Mouse (Mus musculus) embryonic facial prominence, embryonic 13.5 days (tissue): Measurements from ENCODE around the gene Camsap1. TPM values are rescaled to one million over a fixed set of nuclear protein-coding genes. Genes with fewer than 3 reads are reported as not detected.

Experiments
- ATAC-seq: fragments of 200-750 bp; cut with Nextera tagmentation; 2 replicates; pipeline ENCODE4 v1.8.0; 2017; ENCODE audit warnings: low read depth; ENCODE audit not compliant: insufficient number of reproducible peaks, insufficient read depth, low FRiP score, low TSS enrichment
- H3K27ac ChIP-seq: fragments of 300-500 bp; sonication (generic); 2 replicates; pipeline ENCODE4 v1.5.1; 2015; ENCODE audit warnings: moderate library complexity, mild to moderate bottlenecking, inconsistent platforms
- H3K27me3 ChIP-seq: fragments of 300-500 bp; sonication (generic); 2 replicates; pipeline ENCODE4 v1.6.1; 2015; ENCODE audit warnings: mild to moderate bottlenecking, inconsistent platforms
- H3K36me3 ChIP-seq: fragments of 300-500 bp; sonication (generic); 2 replicates; pipeline ENCODE4 v1.6.1; 2015; ENCODE audit warnings: mild to moderate bottlenecking, inconsistent platforms
- H3K4me1 ChIP-seq: fragments of 300-500 bp; sonication (generic); 2 replicates; pipeline ENCODE4 v1.6.1; 2015; ENCODE audit warnings: inconsistent platforms
- H3K4me2 ChIP-seq: fragments of 300-500 bp; sonication (generic); 2 replicates; pipeline ENCODE4 v1.6.1; 2015; ENCODE audit warnings: moderate library complexity, mild to moderate bottlenecking, inconsistent platforms
- H3K4me3 ChIP-seq: fragments of 300-500 bp; sonication (generic); 2 replicates; pipeline ENCODE4 v1.5.1; 2015; ENCODE audit warnings: mild to moderate bottlenecking, inconsistent platforms
- H3K9ac ChIP-seq: fragments of 300-500 bp; sonication (generic); 2 replicates; pipeline ENCODE4 v1.6.1; 2015; ENCODE audit warnings: mild to moderate bottlenecking, inconsistent platforms
- H3K9me3 ChIP-seq: fragments of 300-500 bp; sonication (generic); 2 replicates; pipeline ENCODE4 v1.6.1; 2016; ENCODE audit warnings: inconsistent platforms
- WGBS: fragments of 180-500 bp; shearing (Covaris S2); methylation state at CpG from one replicate; pipeline ENCODE4 v1.1.7; 2015; ENCODE audit warnings: mixed read lengths; 5-methylcytosine and 5-hydroxymethylcytosine counted together
- polyA plus RNA-seq: library from polyadenylated mRNA; unstranded; fragments of >200 nt; fragmentation: Nextera tagmentation; extraction: Ambion mirVana; gene quantifications from 2 replicates; pipeline ENCODE4 v1.2.1, GENCODE M21; 2015

Gene Camsap1
- polyA plus RNA-seq, 1 experiment from 2014 or later = 15.0 TPM

DNA sequence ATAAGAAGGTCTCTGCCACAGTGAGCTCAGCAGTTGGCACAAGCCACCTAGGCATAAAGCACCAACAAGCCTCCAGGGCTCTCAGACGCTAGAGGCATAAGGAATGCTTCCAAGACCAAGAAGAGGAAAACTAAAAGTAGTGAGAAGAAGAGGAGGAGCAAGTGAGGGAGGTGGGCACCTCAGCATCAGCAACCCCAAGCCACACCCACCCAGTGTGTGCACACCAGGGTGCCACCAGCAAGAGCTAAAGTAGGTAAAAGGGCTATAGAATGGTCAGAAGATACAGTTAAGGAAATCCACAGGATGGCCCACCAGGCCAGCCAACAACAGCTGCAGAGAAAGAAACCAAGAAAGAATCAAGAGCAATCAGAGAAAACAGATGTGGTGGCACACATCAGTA lies 28.3 kb upstream of the Camsap1 start:
- Histone ChIP-seq H3K36me3 (peaks cover 99% of the 10 kb centered on the region), H3K4me3 (no peak overlapping the region), H3K27ac (no peak overlapping the region), H3K9me3 (no peaks in the 10 kb centered on the region), H3K4me1 (no peaks in the 10 kb centered on the region), H3K4me2 (no peak overlapping the region), H3K27me3 (no peaks in the 10 kb centered on the region), H3K9ac (no peak overlapping the region)
- ATAC-seq = no peak
- 82% methylated on average over 1 of the region's 1 CpGs for WGBS

DNA sequence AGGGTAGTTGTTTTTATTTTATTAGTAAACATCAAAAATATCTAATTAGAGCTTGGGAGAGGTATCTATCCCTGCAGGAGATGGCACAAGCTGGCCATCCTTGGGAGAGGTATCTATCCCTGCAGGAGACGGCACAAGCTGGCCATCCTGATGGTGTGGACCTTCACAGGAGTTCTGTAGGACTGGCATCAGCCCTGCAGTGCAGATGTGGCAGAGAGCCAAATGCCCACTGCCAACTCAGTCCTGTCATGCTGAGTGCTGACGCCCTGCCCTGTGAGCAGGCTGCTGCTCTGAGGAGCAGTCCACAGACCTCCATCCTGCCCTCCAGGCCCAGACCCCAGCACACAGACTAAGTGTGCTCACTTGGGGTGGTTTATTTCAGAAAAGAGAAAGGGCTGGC lies 18.9 kb upstream of the Camsap1 start:
- Histone ChIP-seq H3K4me3 (no peak overlapping the region), H3K4me2 (no peak overlapping the region), H3K9me3 (no peaks in the 10 kb centered on the region), H3K27ac (no peak overlapping the region), H3K36me3 (peaks cover 92% of the 10 kb centered on the region), H3K9ac (no peak overlapping the region), H3K27me3 (no peaks in the 10 kb centered on the region), H3K4me1 (no peaks in the 10 kb centered on the region)
- 92% methylated on average over 2 of the region's 2 CpGs for WGBS
- no peak for ATAC-seq

DNA sequence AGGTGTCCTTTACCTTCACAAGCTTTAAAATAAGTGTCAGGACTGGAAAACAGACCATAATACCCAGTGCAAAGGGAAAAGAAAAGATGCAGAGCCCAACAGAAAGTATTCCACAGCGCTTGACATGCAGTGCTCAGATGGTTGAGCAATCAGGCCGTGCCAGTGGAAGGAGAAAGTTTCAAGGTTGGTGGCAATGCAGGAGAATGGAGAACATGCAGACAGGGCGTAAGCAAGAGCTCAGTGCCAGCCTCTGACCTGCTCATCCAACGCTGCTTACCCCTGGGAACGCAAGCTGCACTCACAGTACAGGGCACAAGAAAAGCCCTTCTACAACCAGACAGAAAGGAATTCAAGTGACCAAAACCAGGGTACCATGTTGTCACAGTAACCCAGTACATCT lies 18.1 kb upstream of the Camsap1 start:
- Histone ChIP-seq H3K4me1 (no peaks in the 10 kb centered on the region), H3K27me3 (no peaks in the 10 kb centered on the region), H3K27ac (no peak overlapping the region), H3K4me2 (no peak overlapping the region), H3K4me3 (no peak overlapping the region), H3K9me3 (no peaks in the 10 kb centered on the region), H3K36me3 (peaks cover 92% of the 10 kb centered on the region), H3K9ac (no peak overlapping the region)
- WGBS = 94% methylated on average over 5 of the region's 5 CpGs
- no peak for ATAC-seq

DNA sequence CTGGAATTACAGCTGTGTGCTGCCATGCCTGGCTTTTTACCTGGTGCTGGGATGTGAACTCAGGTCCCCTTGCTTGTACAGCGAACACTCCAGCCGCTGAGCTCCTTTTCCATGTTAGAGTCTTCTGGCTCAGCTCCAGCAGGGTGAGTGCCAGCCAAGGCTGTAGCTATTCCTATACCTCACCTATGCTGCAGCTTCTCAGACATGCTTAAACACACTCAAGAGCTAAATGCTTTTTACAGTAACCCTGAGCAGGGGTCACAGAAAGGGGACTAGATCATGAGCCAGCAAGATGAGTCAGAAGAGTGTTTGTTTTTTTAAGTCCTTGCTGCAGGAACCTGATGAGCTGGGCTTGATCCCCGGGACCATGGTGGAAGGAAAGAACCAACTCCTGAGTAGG lies 14.6 kb upstream of the Camsap1 start:
- Histone ChIP-seq H3K4me3 (no peak overlapping the region), H3K9ac (no peak overlapping the region), H3K4me2 (no peak overlapping the region), H3K27ac (no peak overlapping the region), H3K4me1 (no peaks in the 10 kb centered on the region), H3K9me3 (no peaks in the 10 kb centered on the region), H3K36me3 (peaks cover 66% of the 10 kb centered on the region), H3K27me3 (no peaks in the 10 kb centered on the region)
- ATAC-seq = no peak
- WGBS = 91% methylated on average over 3 of the region's 3 CpGs

DNA sequence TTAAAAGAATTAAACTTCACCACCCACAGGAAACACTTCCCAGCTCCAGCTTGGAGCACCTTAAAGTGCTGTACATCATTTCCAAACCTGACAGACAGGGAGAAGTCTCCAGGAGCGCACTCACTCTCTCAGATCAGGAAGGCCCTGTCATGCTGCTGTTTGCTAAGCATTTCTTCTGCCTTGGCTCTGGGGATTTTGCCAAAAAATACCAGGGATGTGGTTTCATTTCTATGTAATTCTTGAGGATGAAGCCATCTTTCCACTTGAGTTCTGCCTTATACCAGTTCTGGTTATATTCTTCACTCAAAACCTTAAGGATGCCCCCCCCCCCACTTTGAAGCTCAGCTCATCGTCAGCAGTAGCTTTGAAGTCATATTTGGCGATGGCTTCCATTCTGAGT lies 11.7 kb upstream of the Camsap1 start:
- no peaks in the 10 kb centered on the region for H3K9me3 ChIP-seq
- H3K27me3 ChIP-seq = no peaks in the 10 kb centered on the region
- H3K27ac ChIP-seq = no peak overlapping the region
- no peak for ATAC-seq
- H3K4me2 ChIP-seq = no peak overlapping the region
- no peak overlapping the region for H3K9ac ChIP-seq
- H3K36me3 ChIP-seq = peaks cover 43% of the 10 kb centered on the region
- H3K4me3 ChIP-seq = no peak overlapping the region
- H3K4me1 ChIP-seq = no peaks in the 10 kb centered on the region
- 96% methylated on average over 3 of the region's 3 CpGs for WGBS

DNA sequence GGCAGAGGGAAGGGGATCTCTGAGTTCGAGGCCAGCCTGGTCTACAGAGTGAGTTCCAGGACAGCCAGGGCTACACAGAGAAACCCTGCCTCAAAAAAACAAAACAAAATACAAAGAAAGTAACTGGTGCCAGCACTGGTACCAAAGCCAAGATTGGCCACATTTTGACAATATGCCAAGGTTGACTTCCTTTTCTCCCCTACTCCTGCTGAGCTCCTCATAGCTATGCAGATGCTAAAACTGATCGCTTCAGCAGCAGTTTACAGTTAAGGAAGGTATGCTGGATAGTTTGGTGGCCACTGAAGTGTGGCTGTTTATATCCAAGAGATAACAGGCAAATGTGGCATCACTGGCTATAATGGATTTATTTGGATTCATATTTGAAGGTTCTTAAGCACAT lies 9.2 kb upstream of the Camsap1 start:
- H3K9ac ChIP-seq = no peak overlapping the region
- ATAC-seq = no peak
- H3K36me3 ChIP-seq = peaks cover 18% of the 10 kb centered on the region
- no peaks in the 10 kb centered on the region for H3K27me3 ChIP-seq
- H3K4me1 ChIP-seq = no peaks in the 10 kb centered on the region
- H3K9me3 ChIP-seq = no peaks in the 10 kb centered on the region
- H3K27ac ChIP-seq = no peak overlapping the region
- 68% methylated on average over 2 of the region's 2 CpGs for WGBS
- no peak overlapping the region for H3K4me2 ChIP-seq
- H3K4me3 ChIP-seq = no peak overlapping the region

DNA sequence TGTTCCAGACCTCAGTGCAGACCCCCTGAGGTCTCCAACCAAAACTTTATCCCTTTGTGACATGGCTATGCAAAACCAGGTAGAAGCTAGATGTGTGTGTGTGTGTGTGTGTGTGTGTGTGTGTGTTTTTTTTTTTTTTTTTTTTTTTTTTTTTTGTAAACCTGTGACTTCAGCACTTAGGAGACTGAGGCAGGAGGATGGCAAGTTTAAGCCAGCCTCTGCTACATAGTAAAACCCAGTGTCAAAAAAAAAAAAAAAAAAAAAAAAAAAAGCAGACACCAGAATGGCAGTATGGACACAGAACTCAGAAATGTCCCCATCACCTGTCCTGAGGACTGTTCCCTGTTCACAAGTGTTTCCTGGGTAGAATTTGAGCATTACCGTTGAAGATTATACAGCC lies 6.6 kb upstream of the Camsap1 start:
- Histone ChIP-seq H3K27ac (no peak overlapping the region), H3K9ac (no peak overlapping the region), H3K9me3 (no peaks in the 10 kb centered on the region), H3K4me3 (no peak overlapping the region), H3K4me2 (no peak overlapping the region), H3K27me3 (no peaks in the 10 kb centered on the region), H3K36me3 (no peaks in the 10 kb centered on the region), H3K4me1 (no peaks in the 10 kb centered on the region)
- ATAC-seq = no peak
- WGBS = 94% methylated on average over 1 of the region's 1 CpGs

DNA sequence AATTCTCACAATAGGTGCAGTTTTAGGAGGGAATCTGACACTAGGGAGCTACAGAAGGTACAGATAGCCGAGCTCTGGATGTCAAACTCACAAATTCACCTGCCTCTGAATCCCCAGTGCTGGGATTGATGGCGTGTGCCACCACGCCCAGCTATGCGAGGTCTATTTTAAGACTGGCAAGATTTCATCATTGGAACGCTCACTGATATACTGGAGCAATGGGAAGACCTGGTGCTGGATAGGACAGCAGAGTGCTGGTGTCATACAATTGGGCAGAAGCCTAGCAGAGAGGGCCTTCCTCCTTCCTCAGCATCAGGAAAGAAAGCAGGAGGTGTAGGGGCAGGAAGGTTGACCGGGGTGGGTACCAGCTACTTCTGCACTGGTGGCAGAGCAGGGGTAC lies 4.7 kb upstream of the Camsap1 start:
- H3K27me3 ChIP-seq = no peaks in the 10 kb centered on the region
- no peaks in the 10 kb centered on the region for H3K36me3 ChIP-seq
- H3K9ac ChIP-seq = no peak overlapping the region
- H3K9me3 ChIP-seq = no peaks in the 10 kb centered on the region
- no peak overlapping the region for H3K4me2 ChIP-seq
- no peak overlapping the region for H3K27ac ChIP-seq
- H3K4me1 ChIP-seq = peaks cover 7% of the 10 kb centered on the region
- ATAC-seq = no peak
- 83% methylated on average over 6 of the region's 6 CpGs for WGBS
- no peak overlapping the region for H3K4me3 ChIP-seq

DNA sequence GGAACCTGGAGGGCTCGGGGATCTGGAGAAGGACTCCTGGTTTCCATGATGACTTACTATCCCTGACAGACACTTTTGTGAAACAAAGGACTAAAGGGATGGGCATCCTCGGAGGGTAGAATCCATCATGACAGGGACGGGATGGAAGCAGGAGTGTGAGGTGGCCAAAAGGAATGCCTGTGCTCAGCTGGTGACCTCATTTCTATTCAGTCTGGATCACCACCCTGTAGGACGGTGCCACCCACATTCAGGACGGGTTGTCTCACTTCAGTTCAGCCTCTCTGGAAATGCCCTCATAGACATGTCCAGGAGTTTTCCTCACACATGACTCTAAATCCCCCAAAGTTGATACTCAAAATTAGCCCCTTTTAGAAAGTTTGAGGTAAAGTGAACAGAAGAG lies 3.5 kb upstream of the Camsap1 start:
- peaks cover 8% of the 10 kb centered on the region for H3K4me1 ChIP-seq
- no peaks in the 10 kb centered on the region for H3K9me3 ChIP-seq
- no peaks in the 10 kb centered on the region for H3K36me3 ChIP-seq
- H3K27me3 ChIP-seq = no peaks in the 10 kb centered on the region
- no peak for ATAC-seq
- H3K4me2 ChIP-seq = no peak overlapping the region
- no peak overlapping the region for H3K27ac ChIP-seq
- no peak overlapping the region for H3K9ac ChIP-seq
- H3K4me3 ChIP-seq = no peak overlapping the region
- WGBS = 73% methylated on average over 5 of the region's 5 CpGs

DNA sequence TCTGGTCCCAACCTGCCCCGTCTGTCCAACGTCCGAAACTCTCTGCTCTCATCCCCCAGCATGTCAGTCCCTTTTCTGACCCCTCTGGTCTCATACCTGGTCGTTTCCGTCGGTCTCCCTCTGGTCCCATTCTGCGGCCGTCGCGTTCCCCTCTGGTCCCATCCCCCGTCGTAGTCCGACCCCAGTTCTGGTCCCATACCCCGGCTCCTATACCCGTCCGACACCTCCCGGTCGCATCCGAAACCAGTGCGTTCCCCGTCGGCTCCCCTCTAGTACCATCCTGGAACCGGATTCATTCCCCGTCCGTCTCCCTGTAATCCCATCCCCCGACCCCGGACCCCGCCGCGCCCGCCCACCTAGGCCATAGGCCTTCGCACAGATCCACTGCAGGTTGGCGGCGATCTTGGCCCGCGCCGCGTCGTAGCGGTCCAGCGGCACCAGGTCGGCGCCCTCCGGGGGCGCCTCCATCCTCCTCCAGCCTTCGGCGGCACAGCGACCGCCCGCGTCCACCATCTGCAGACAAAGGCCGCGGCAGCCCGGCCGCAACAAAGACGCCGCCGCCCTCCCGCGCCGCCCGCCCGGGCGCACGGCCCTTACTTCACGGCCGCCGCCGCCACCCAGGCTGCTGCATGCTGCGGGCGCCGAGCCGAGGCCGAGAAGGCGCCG lies 523 bp downstream of the Camsap1 start:
- peaks cover 40% of the 10 kb centered on the region for H3K4me1 ChIP-seq
- H3K9ac ChIP-seq = peak overlapping the region; percentile 97
- H3K27me3 ChIP-seq = no peaks in the 10 kb centered on the region
- 0 out of 2 replicates have a peak, but pooled peaks have one; percentile 8 for ATAC-seq
- no peaks in the 10 kb centered on the region for H3K9me3 ChIP-seq
- H3K36me3 ChIP-seq = no peaks in the 10 kb centered on the region
- WGBS = under 1% methylated on average over 69 of the region's 76 CpGs
- peak overlapping the region; percentile 93 for H3K27ac ChIP-seq
- peak overlapping the region; percentile 96 for H3K4me3 ChIP-seq
- peak overlapping the region; percentile 90 for H3K4me2 ChIP-seq

DNA sequence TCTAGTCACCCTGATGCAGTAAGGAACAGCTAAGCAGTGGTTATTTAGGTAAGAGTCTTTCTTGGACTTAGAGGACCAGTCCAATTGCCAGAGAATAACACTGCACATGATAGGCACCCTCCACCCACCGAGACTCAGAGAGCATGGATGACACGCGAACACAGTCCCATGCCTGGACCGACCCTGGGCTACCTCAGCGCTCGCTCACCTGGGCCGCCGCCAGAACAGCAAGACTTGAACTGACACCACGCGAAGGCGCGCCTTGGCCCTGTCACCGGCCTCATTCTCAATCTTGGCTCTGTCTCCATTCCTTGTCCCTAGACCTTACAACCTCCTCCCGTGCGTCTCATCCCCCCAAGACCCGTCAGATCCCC lies 1.0 kb downstream of the Camsap1 start:
- Histone ChIP-seq H3K27ac (peak overlapping the region; percentile 93; the same call in 1 of the 2 replicates), H3K36me3 (no peaks in the 10 kb centered on the region), H3K9ac (peak overlapping the region; percentile 97), H3K4me1 (peaks cover 40% of the 10 kb centered on the region), H3K9me3 (no peaks in the 10 kb centered on the region), H3K4me2 (peak overlapping the region; percentile 90), H3K4me3 (peak overlapping the region; percentile 96), H3K27me3 (no peaks in the 10 kb centered on the region)
- no peak for ATAC-seq
- WGBS = 0% methylated on average over 16 of the region's 16 CpGs

DNA sequence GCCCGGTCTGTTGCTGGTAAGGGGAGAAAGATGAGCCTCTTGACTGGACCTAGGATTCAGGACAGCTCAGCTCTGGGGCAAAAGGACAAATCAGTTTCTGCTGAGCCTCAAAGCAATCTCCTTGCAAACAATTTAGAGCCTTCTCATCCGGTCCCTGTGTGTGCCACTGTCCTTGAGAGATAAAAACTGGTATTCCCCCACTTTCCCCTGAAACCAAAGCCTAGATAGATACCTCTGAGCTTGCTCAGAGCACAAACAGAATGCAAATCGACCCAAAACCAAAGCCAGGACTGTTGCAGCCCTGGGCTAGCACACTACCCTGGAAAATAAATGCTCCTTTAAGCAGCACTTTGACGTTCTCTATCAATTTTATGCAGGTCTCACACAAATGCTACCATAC lies 4.1 kb downstream of the Camsap1 start:
- no peak overlapping the region for H3K27ac ChIP-seq
- 0 out of 2 replicates have a peak overlapping the region, but pooled peaks have one; percentile 27 for H3K9ac ChIP-seq
- no peak overlapping the region for H3K4me2 ChIP-seq
- H3K4me3 ChIP-seq = no peak overlapping the region
- no peaks in the 10 kb centered on the region for H3K27me3 ChIP-seq
- WGBS = 81% methylated on average over 4 of the region's 4 CpGs
- H3K9me3 ChIP-seq = no peaks in the 10 kb centered on the region
- no peak for ATAC-seq
- peaks cover 35% of the 10 kb centered on the region for H3K4me1 ChIP-seq
- H3K36me3 ChIP-seq = no peaks in the 10 kb centered on the region
